Mouse (Mus musculus): ENCODE data around the gene Tulp1.
"Not testable (repeated sequence)": the region's sequence is repeated elsewhere in the genome, so short reads cannot be mapped to it uniquely, and the experiment has no call there.

The Tulp1 gene

GRCm38 (mm10) chr17:28365122-28365521, at the start of gene Tulp1:
Gene Tulp1, minus strand, starts transcription at chr17:28365222.
- DNase-seq (ENCODE audit: low read depth, low spot score): no peak

GRCm38 (mm10) chr17:28411381-28411960, 46.4 kb upstream of the Tulp1 start:
- no peak for DNase-seq (ENCODE audit: low read depth, low spot score)

- no peak for DNase-seq (ENCODE audit: low read depth, low spot score)
These were observed 45.7 kb upstream of the Tulp1 start for GRCm38 (mm10) chr17:28410731-28411130.

- DNase-seq (ENCODE audit: low read depth, low spot score): no peak
These were observed 43.4 kb upstream of the Tulp1 start for GRCm38 (mm10) chr17:28408251-28408918.

GRCm38 (mm10) chr17:28407418-28408250, 42.6 kb upstream of the Tulp1 start:
- peak; percentile 54 for DNase-seq (ENCODE audit: low read depth, low spot score)

GRCm38 (mm10) chr17:28406471-28406870, 41.4 kb upstream of the Tulp1 start:
- DNase-seq (ENCODE audit: low read depth, low spot score): no peak

- not testable (repeated sequence) for DNase-seq (ENCODE audit: low read depth, low spot score)
These were observed 39.7 kb upstream of the Tulp1 start for GRCm38 (mm10) chr17:28404745-28405144.

- no peak for DNase-seq (ENCODE audit: low read depth, low spot score)
These were observed 39.3 kb upstream of the Tulp1 start for GRCm38 (mm10) chr17:28404301-28404700.

GRCm38 (mm10) chr17:28394994-28395393, 30.0 kb upstream of the Tulp1 start:
- no peak for DNase-seq (ENCODE audit: low read depth, low spot score)

GRCm38 (mm10) chr17:28394051-28394765, 29.2 kb upstream of the Tulp1 start:
- DNase-seq (ENCODE audit: low read depth, low spot score): no peak

- no peak for DNase-seq (ENCODE audit: low read depth, low spot score)
These were observed 26.8 kb upstream of the Tulp1 start for GRCm38 (mm10) chr17:28391568-28392432.

GRCm38 (mm10) chr17:28388534-28388933, 23.5 kb upstream of the Tulp1 start:
- no peak for DNase-seq (ENCODE audit: low read depth, low spot score)

GRCm38 (mm10) chr17:28386150-28386905, 21.3 kb upstream of the Tulp1 start:
- DNase-seq (ENCODE audit: low read depth, low spot score): peak; percentile 77

GRCm38 (mm10) chr17:28384298-28384697, 19.3 kb upstream of the Tulp1 start:
- no peak for DNase-seq (ENCODE audit: low read depth, low spot score)

- DNase-seq (ENCODE audit: low read depth, low spot score): no peak
These were observed 15.2 kb upstream of the Tulp1 start for GRCm38 (mm10) chr17:28380255-28380654.

- DNase-seq (ENCODE audit: low read depth, low spot score): no peak
These were observed 10.6 kb upstream of the Tulp1 start for GRCm38 (mm10) chr17:28375592-28376061.

- DNase-seq (ENCODE audit: low read depth, low spot score): no peak
These were observed 9.5 kb upstream of the Tulp1 start for GRCm38 (mm10) chr17:28374494-28374893.

GRCm38 (mm10) chr17:28373821-28374220, 8.8 kb upstream of the Tulp1 start:
- DNase-seq (ENCODE audit: low read depth, low spot score): no peak

GRCm38 (mm10) chr17:28371941-28372340, 6.9 kb upstream of the Tulp1 start:
- no peak for DNase-seq (ENCODE audit: low read depth, low spot score)

GRCm38 (mm10) chr17:28371286-28371685, 6.3 kb upstream of the Tulp1 start:
- no peak for DNase-seq (ENCODE audit: low read depth, low spot score)

All from embryo, embryonic 11.5 days (tissue).